21 mouse cellular contexts compared by ENCODE assay signal in the genomic region with DNA sequence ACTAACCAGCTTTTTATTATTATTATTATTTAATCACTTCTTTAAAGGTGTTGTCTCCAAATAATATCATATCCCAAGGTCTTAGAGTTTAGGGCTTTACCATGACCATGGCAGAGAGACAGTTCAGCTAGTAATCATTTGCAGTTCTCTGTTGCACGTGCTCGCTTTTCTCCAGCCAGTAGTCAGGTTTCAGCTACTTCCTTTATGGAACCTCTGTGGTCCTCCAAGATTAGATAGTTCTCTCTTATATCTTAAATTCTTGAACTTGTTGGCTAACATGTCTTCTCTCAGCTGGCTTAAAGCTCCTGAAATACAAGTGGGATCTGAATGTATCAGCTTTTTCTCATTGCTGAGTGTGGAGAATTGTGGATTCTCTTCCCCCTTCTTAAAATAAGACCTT. TPM values are rescaled to one million over a fixed set of nuclear protein-coding genes. Genes with fewer than 3 reads are reported as not detected.
DNase-seq lines count a peak whose midpoint lies in the region; ATAC-seq and TF ChIP-seq lines count a peak whose summit lies in the region.
"Had no signal": no experiment of that assay in that cellular context is flagged by ENCODE, and none has a peak within 500 bp of the region (broad histone marks: within the 10 kb centered on the region; RNA-seq: fewer than 3 reads in every experiment).

No protein-coding gene starts in this region.

- H3K9ac ChIP-seq in hindbrain, embryonic 13.5 days: no peak overlapping the region
- no peak overlapping the region for H3K9ac ChIP-seq in hindbrain, embryonic 11.5 days (ENCODE audit: low read depth, low read length)
- no peak overlapping the region for H3K9ac ChIP-seq in lung, embryonic 14.5 days
- no peak overlapping the region for H3K9ac ChIP-seq in embryonic facial prominence, embryonic 13.5 days
- no peak overlapping the region for H3K9ac ChIP-seq in hindbrain, postnatal 0 days (replicated peaks; ENCODE audit: low read length)
- H3K9ac ChIP-seq: forebrain, embryonic 13.5 days; midbrain, embryonic 12.5 days; stomach, embryonic 15.5 days had no signal

- H3K4me3 ChIP-seq in hindbrain, embryonic 13.5 days: no peak overlapping the region
- H3K4me3 ChIP-seq in hindbrain, embryonic 11.5 days (ENCODE audit: low read depth, low read length): no peak overlapping the region
- no peak overlapping the region for H3K4me3 ChIP-seq in lung, embryonic 14.5 days (ENCODE audit: low read depth, low read length)
- H3K4me3 ChIP-seq in embryonic facial prominence, embryonic 13.5 days: no peak overlapping the region
- no peak overlapping the region for H3K4me3 ChIP-seq in hindbrain, postnatal 0 days (ENCODE audit: low read length)
- H3K4me3 ChIP-seq: forebrain, embryonic 13.5 days; midbrain, embryonic 12.5 days; stomach, embryonic 15.5 days had no signal

- peaks cover 30% of the 10 kb centered on the region for H3K4me1 ChIP-seq in hindbrain, embryonic 13.5 days (replicated peaks)
- no peaks in the 10 kb centered on the region; the same call in 1 of the 2 replicates for H3K4me1 ChIP-seq in hindbrain, embryonic 11.5 days (replicated peaks; ENCODE audit: control insufficient read depth, insufficient read depth, low read length)
- peaks cover 15% of the 10 kb centered on the region for H3K4me1 ChIP-seq in lung, embryonic 14.5 days (ENCODE audit: insufficient read depth)
- H3K4me1 ChIP-seq in embryonic facial prominence, embryonic 13.5 days: peaks cover 25% of the 10 kb centered on the region
- H3K4me1 ChIP-seq in hindbrain, postnatal 0 days (ENCODE audit: insufficient read depth, low read length): peaks cover 19% of the 10 kb centered on the region

- ATAC-seq in hindbrain, embryonic 13.5 days (ENCODE audit: low FRiP score): no peak
- ATAC-seq in hindbrain, embryonic 11.5 days (ENCODE audit: low FRiP score): no peak
- no peak for ATAC-seq in lung, embryonic 14.5 days (ENCODE audit: insufficient read depth)
- no peak for ATAC-seq in embryonic facial prominence, embryonic 13.5 days (ENCODE audit: insufficient number of reproducible peaks, insufficient read depth, low FRiP score, low TSS enrichment, low read depth)
- ATAC-seq in hindbrain, postnatal 0 days: no peak
- ATAC-seq: forebrain, embryonic 13.5 days had no signal

- 89% methylated on average over 2 of the region's 2 CpGs for WGBS in hindbrain, embryonic 13.5 days
- 79% methylated on average over 2 of the region's 2 CpGs for WGBS in hindbrain, embryonic 11.5 days
- WGBS in lung, embryonic 14.5 days: 76% methylated on average over 2 of the region's 2 CpGs
- WGBS in embryonic facial prominence, embryonic 13.5 days: 78% methylated on average over 2 of the region's 2 CpGs
- 92% methylated on average over 2 of the region's 2 CpGs for WGBS in hindbrain, postnatal 0 days

- H3K36me3 ChIP-seq in hindbrain, embryonic 13.5 days: peaks cover 20% of the 10 kb centered on the region
- H3K36me3 ChIP-seq in hindbrain, embryonic 11.5 days (ENCODE audit: control insufficient read depth, insufficient read depth, low read length): no peaks in the 10 kb centered on the region
- H3K36me3 ChIP-seq in lung, embryonic 14.5 days (ENCODE audit: insufficient read depth): peaks cover 28% of the 10 kb centered on the region
- H3K36me3 ChIP-seq in embryonic facial prominence, embryonic 13.5 days: peaks cover 33% of the 10 kb centered on the region
- H3K36me3 ChIP-seq in hindbrain, postnatal 0 days (ENCODE audit: insufficient read depth, low read length): peaks cover 26% of the 10 kb centered on the region

- no peaks in the 10 kb centered on the region for H3K27me3 ChIP-seq in hindbrain, embryonic 13.5 days
- no peaks in the 10 kb centered on the region for H3K27me3 ChIP-seq in hindbrain, embryonic 11.5 days (ENCODE audit: control insufficient read depth, insufficient read depth, low read length)
- H3K27me3 ChIP-seq in lung, embryonic 14.5 days (ENCODE audit: insufficient read depth, low read length): no peaks in the 10 kb centered on the region
- H3K27me3 ChIP-seq in embryonic facial prominence, embryonic 13.5 days: no peaks in the 10 kb centered on the region
- H3K27me3 ChIP-seq in hindbrain, postnatal 0 days (ENCODE audit: insufficient read depth, low read length): no peaks in the 10 kb centered on the region
- H3K27me3 ChIP-seq: forebrain, embryonic 13.5 days; midbrain, embryonic 12.5 days; stomach, embryonic 15.5 days had no signal

- peak overlapping the region; percentile 87; the same call in 1 of the 2 replicates for H3K4me2 ChIP-seq in hindbrain, embryonic 13.5 days
- no peak overlapping the region for H3K4me2 ChIP-seq in hindbrain, embryonic 11.5 days (replicated peaks; ENCODE audit: low read depth, low read length)
- peak overlapping the region; percentile 75 for H3K4me2 ChIP-seq in lung, embryonic 14.5 days
- H3K4me2 ChIP-seq in embryonic facial prominence, embryonic 13.5 days: peak overlapping the region; percentile 89; the same call in 1 of the 2 replicates
- 0 out of 2 replicates have a peak overlapping the region, but pooled peaks have one; percentile 80 for H3K4me2 ChIP-seq in hindbrain, postnatal 0 days (ENCODE audit: low read depth, low read length)

- no peak overlapping the region for H3K27ac ChIP-seq in hindbrain, embryonic 13.5 days
- H3K27ac ChIP-seq in hindbrain, embryonic 11.5 days (ENCODE audit: low read depth, low read length): no peak overlapping the region
- H3K27ac ChIP-seq in lung, embryonic 14.5 days (ENCODE audit: low read depth): no peak overlapping the region
- H3K27ac ChIP-seq in embryonic facial prominence, embryonic 13.5 days: no peak overlapping the region
- no peak overlapping the region for H3K27ac ChIP-seq in hindbrain, postnatal 0 days
- H3K27ac ChIP-seq: forebrain, embryonic 13.5 days; midbrain, embryonic 12.5 days; stomach, embryonic 15.5 days had no signal

- DNase-seq in hindbrain, embryonic 11.5 days (ENCODE audit: low spot score): no peak
- no peak for DNase-seq in lung, embryonic 14.5 days
- DNase-seq in lung, postnatal 14 days: no peak
- no peak for DNase-seq in hindbrain, postnatal 0 days (ENCODE audit: low spot score)
- DNase-seq in cerebellum, postnatal 14 days: no peak
- no peak for DNase-seq in cerebellum, adult 11 months
- DNase-seq: adrenal gland, postnatal 36 days; cerebellum, adult 9-10 months; gastrocnemius, postnatal 25 days; heart, postnatal 4 days; kidney, adult 18-20 months; kidney, postnatal 36 days; left cerebral cortex, postnatal 4 days; lung, adult 2 months; spleen, adult 18-20 months; thymus, postnatal 14 days had no signal

- H3K9me3 ChIP-seq in hindbrain, embryonic 13.5 days: no peaks in the 10 kb centered on the region
- H3K9me3 ChIP-seq in hindbrain, embryonic 11.5 days (ENCODE audit: control insufficient read depth, low read length): no peaks in the 10 kb centered on the region
- H3K9me3 ChIP-seq in lung, embryonic 14.5 days (ENCODE audit: low read depth, low read length): no peaks in the 10 kb centered on the region
- H3K9me3 ChIP-seq in embryonic facial prominence, embryonic 13.5 days: no peaks in the 10 kb centered on the region
- no peaks in the 10 kb centered on the region for H3K9me3 ChIP-seq in hindbrain, postnatal 0 days (ENCODE audit: low read length)
- H3K9me3 ChIP-seq: forebrain, embryonic 13.5 days; midbrain, embryonic 12.5 days; stomach, embryonic 15.5 days had no signal

- TF ChIP-seq CTCF in lung, embryonic 14.5 days (IDR thresholded peaks at IDR 0.05; ENCODE audit: low read depth): no peak
- TF ChIP-seq CTCF in hindbrain, postnatal 0 days (IDR thresholded peaks at IDR 0.05; ENCODE audit: low read depth): no peak

RNA-seq across cellular contexts. Expression of a gene that starts 2.1 kb away (rescaled TPM):
- 21.2 and 24.8 TPM in 2 replicates for polyA plus RNA-seq in hindbrain, embryonic 13.5 days (2015; fragmentation: Nextera tagmentation; extraction: Ambion mirVana)
- 26.4 and 27.9 TPM in 2 replicates for polyA plus RNA-seq in hindbrain, embryonic 11.5 days (2014; fragmentation: Nextera tagmentation; extraction: Ambion mirVana)
- polyA plus RNA-seq in lung, embryonic 14.5 days (2014; fragmentation: Nextera tagmentation; extraction: Ambion mirVana): 27.3 and 30.2 TPM in 2 replicates
- 27.0 and 33.9 TPM in 2 replicates for polyA plus RNA-seq in embryonic facial prominence, embryonic 13.5 days (2015; fragmentation: Nextera tagmentation; extraction: Ambion mirVana)
- total RNA-seq in hindbrain, postnatal 0 days (2014; rRNA removed): 14.4 and 14.9 TPM in 2 replicates
- 29.8 and 31.4 TPM in 2 replicates for polyA plus RNA-seq in hindbrain, postnatal 0 days (2015; fragmentation: Nextera tagmentation; extraction: Ambion mirVana)

RNA-seq across cellular contexts. Expression of a gene that starts 2.9 kb away (rescaled TPM):
- polyA plus RNA-seq in hindbrain, embryonic 13.5 days (2015; fragmentation: Nextera tagmentation; extraction: Ambion mirVana): 16.9 and 18.0 TPM in 2 replicates
- polyA plus RNA-seq in hindbrain, embryonic 11.5 days (2014; fragmentation: Nextera tagmentation; extraction: Ambion mirVana): 19.1 and 19.5 TPM in 2 replicates
- 17.5 and 18.3 TPM in 2 replicates for polyA plus RNA-seq in lung, embryonic 14.5 days (2014; fragmentation: Nextera tagmentation; extraction: Ambion mirVana)
- polyA plus RNA-seq in embryonic facial prominence, embryonic 13.5 days (2015; fragmentation: Nextera tagmentation; extraction: Ambion mirVana): 17.5 and 18.4 TPM in 2 replicates
- total RNA-seq in hindbrain, postnatal 0 days (2014; rRNA removed): 6.7 and 7.0 TPM in 2 replicates
- polyA plus RNA-seq in hindbrain, postnatal 0 days (2015; fragmentation: Nextera tagmentation; extraction: Ambion mirVana): 19.8 and 20.4 TPM in 2 replicates

RNA-seq across cellular contexts. Expression of a gene that starts 31.6 kb away (rescaled TPM):
- polyA plus RNA-seq in hindbrain, embryonic 13.5 days (2015; fragmentation: Nextera tagmentation; extraction: Ambion mirVana): 14.7 and 17.6 TPM in 2 replicates
- polyA plus RNA-seq in hindbrain, embryonic 11.5 days (2014; fragmentation: Nextera tagmentation; extraction: Ambion mirVana): 15.3 and 15.7 TPM in 2 replicates
- 15.8 and 16.5 TPM in 2 replicates for polyA plus RNA-seq in lung, embryonic 14.5 days (2014; fragmentation: Nextera tagmentation; extraction: Ambion mirVana)
- polyA plus RNA-seq in embryonic facial prominence, embryonic 13.5 days (2015; fragmentation: Nextera tagmentation; extraction: Ambion mirVana): 15.0 and 16.5 TPM in 2 replicates
- 20.3 and 56.1 TPM in 2 replicates for total RNA-seq in hindbrain, postnatal 0 days (2014; rRNA removed)
- 23.7 and 25.3 TPM in 2 replicates for polyA plus RNA-seq in hindbrain, postnatal 0 days (2015; fragmentation: Nextera tagmentation; extraction: Ambion mirVana)
